Mouse (Mus musculus) embryonic facial prominence, embryonic 11.5 days (tissue): ENCODE results near the gene Klk1b4. TPM values are rescaled to one million over a fixed set of nuclear protein-coding genes. Genes with fewer than 3 reads are reported as not detected.
"Not testable (repeated sequence)": the region's sequence is repeated elsewhere in the genome, so short reads cannot be mapped to it uniquely, and the experiment has no call there.

ENCODE experiments used
- ATAC-seq: fragments of 200-750 bp; cut with Nextera tagmentation; replicated peaks from 2 replicates; pipeline ENCODE4 v1.8.0; 2017; ENCODE audit warnings: low read depth; ENCODE audit not compliant: insufficient number of reproducible peaks, low FRiP score, low TSS enrichment
- DNase-seq: peaks from one replicate; pipeline ENCODE4 v3.0.0-alpha.2; 2015; ENCODE audit warnings: low spot score
- H3K27ac ChIP-seq: fragments of 300-500 bp; sonication (generic); replicated peaks from 2 replicates; pipeline ENCODE4 v1.5.1; 2014; ENCODE audit warnings: mild to moderate bottlenecking, low read depth, low read length, control low read depth
- H3K27me3 ChIP-seq: fragments of 300-500 bp; sonication (generic); 2 replicates; pipeline ENCODE4 v1.6.1; 2014; ENCODE audit warnings: mild to moderate bottlenecking, low read length, moderate library complexity, mixed read lengths; ENCODE audit not compliant: control insufficient read depth, insufficient read depth
- H3K36me3 ChIP-seq: fragments of 300-500 bp; sonication (generic); replicated peaks from 2 replicates; pipeline ENCODE4 v1.6.1; 2014; ENCODE audit warnings: low read depth, mild to moderate bottlenecking, low read length, moderate library complexity, mixed read lengths; ENCODE audit not compliant: control insufficient read depth, insufficient read depth
- H3K4me1 ChIP-seq: fragments of 300-500 bp; sonication (generic); 2 replicates; pipeline ENCODE4 v1.6.1; 2014; ENCODE audit warnings: low read length, mixed read lengths; ENCODE audit not compliant: control insufficient read depth, insufficient read depth
- H3K4me2 ChIP-seq: fragments of 300-500 bp; sonication (generic); 2 replicates; pipeline ENCODE4 v1.6.1; 2014; ENCODE audit warnings: low read depth, mild to moderate bottlenecking, control low read depth, low read length, moderate library complexity
- H3K4me3 ChIP-seq: fragments of 300-500 bp; sonication (generic); 2 replicates; pipeline ENCODE4 v1.5.1; 2014; ENCODE audit warnings: low read depth, low read length, control low read depth
- H3K9ac ChIP-seq: fragments of 300-500 bp; sonication (generic); replicated peaks from 2 replicates; pipeline ENCODE4 v1.6.1; 2014; ENCODE audit warnings: mild to moderate bottlenecking, control low read depth, low read length
- H3K9me3 ChIP-seq: fragments of 300-500 bp; sonication (generic); replicated peaks from 2 replicates; pipeline ENCODE4 v1.6.1; 2016; ENCODE audit warnings: mild to moderate bottlenecking, low read length, inconsistent platforms, mixed read lengths; ENCODE audit not compliant: control insufficient read depth
- WGBS: fragments of 180-500 bp; shearing (Covaris S2); extraction: QIAGEN DNeasy Blood & Tissue Kit; methylation state at CpG from one replicate; pipeline ENCODE4 v1.1.7; 2014; 5-methylcytosine and 5-hydroxymethylcytosine counted together
- polyA plus RNA-seq: library from polyadenylated mRNA; unstranded; fragments of >200 nt; fragmentation: Nextera tagmentation; extraction: Ambion mirVana; gene quantifications from 2 replicates; pipeline ENCODE4 v1.2.1, GENCODE M21; 2014

Gene Klk1b4
- polyA plus RNA-seq, 1 experiment from 2014 or later: not detected

- Histone ChIP-seq H3K27ac (peak within 1 kb of the TSS; percentile 84), H3K4me1 (no peaks in the 10 kb centered on the region), H3K4me3 (peak within 1 kb of the TSS; percentile 95), H3K4me2 (peak within 1 kb of the TSS; percentile 57), H3K9ac (peak within 1 kb of the TSS; percentile 92), H3K27me3 (no peaks in the 10 kb centered on the region), H3K9me3 (no peaks in the 10 kb centered on the region), H3K36me3 (peaks cover 9% of the 10 kb centered on the region)
- under 1% methylated on average over 61 of the region's 62 CpGs for WGBS
- ATAC-seq (peak; percentile 84), DNase-seq (peak; percentile 93)
Observed at GRCm38 (mm10) chr7:44246055-44246983, 39.1 kb downstream of the Klk1b4 start, which contains the start of the genes 1700028J19Rik and 2410002F23Rik. 1700028J19Rik (minus strand) TSS chr7:44246695. 2410002F23Rik (plus strand) TSS chr7:44246722.

- peak; percentile 63 for DNase-seq
Observed at GRCm38 (mm10) chr7:44246984-44247470, 39.8 kb downstream of the Klk1b4 start.

DNA sequence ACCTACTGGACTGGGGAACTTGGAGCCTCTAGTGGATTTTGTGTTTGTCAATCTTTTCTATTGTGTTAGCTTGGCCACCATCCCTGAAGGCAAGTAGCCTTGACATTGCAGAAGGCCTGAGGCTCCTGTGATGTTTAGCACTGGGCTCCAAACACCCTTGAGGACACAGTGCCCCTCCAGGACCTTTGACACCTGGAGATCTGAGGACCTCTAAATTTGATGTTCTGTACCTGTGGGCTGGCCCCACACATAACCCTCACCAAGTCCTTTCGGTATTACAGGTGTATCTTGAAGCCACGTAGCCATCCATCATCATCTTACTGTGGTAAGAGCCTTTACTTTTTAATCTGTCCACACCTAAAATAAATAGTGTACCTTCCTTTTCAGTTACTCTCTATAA is 40.7 kb downstream of the Klk1b4 start:
- peaks cover 9% of the 10 kb centered on the region for H3K36me3 ChIP-seq
- no peaks in the 10 kb centered on the region for H3K9me3 ChIP-seq
- no peak overlapping the region for H3K9ac ChIP-seq
- H3K4me1 ChIP-seq: no peaks in the 10 kb centered on the region
- H3K4me2 ChIP-seq: peak overlapping the region; percentile 54
- WGBS: 91% methylated on average over 2 of the region's 2 CpGs
- H3K4me3 ChIP-seq: peak overlapping the region; percentile 95
- no peaks in the 10 kb centered on the region for H3K27me3 ChIP-seq
- H3K27ac ChIP-seq: no peak overlapping the region
- ATAC-seq (no peak), DNase-seq (no peak)

More at GRCm38 (mm10) chr7:44246984-44247470, 39.8 kb downstream of the Klk1b4 start:
- under 1% methylated on average over 23 of the region's 23 CpGs for WGBS
- ATAC-seq: peak; percentile 26
- Histone ChIP-seq H3K9ac (peak overlapping the region; percentile 92), H3K4me2 (peak overlapping the region; percentile 54), H3K9me3 (no peaks in the 10 kb centered on the region), H3K4me1 (no peaks in the 10 kb centered on the region), H3K27ac (peak overlapping the region; percentile 84), H3K27me3 (no peaks in the 10 kb centered on the region), H3K4me3 (peak overlapping the region; percentile 95), H3K36me3 (peaks cover 9% of the 10 kb centered on the region)

GRCm38 (mm10) chr7:44249248-44249647 is 42.0 kb downstream of the Klk1b4 start:
- no peak overlapping the region for H3K9ac ChIP-seq
- H3K27me3 ChIP-seq: no peaks in the 10 kb centered on the region
- ATAC-seq (no peak), DNase-seq (no peak)
- no peak overlapping the region for H3K27ac ChIP-seq
- H3K9me3 ChIP-seq: no peaks in the 10 kb centered on the region
- peaks cover 9% of the 10 kb centered on the region for H3K36me3 ChIP-seq
- no peak overlapping the region for H3K4me3 ChIP-seq
- 93% methylated on average over 4 of the region's 4 CpGs for WGBS
- H3K4me2 ChIP-seq: no peak overlapping the region
- H3K4me1 ChIP-seq: no peaks in the 10 kb centered on the region

- H3K4me1 ChIP-seq, ATAC-seq, H3K4me3 ChIP-seq, H3K27me3 ChIP-seq, H3K36me3 ChIP-seq, H3K9me3 ChIP-seq, H3K9ac ChIP-seq, H3K27ac ChIP-seq, DNase-seq, H3K4me2 ChIP-seq: not testable (repeated sequence)
- WGBS: 88% methylated on average over 17 of the region's 17 CpGs
Observed at GRCm38 (mm10) chr7:44250732-44251275, 43.6 kb downstream of the Klk1b4 start.

DNA sequence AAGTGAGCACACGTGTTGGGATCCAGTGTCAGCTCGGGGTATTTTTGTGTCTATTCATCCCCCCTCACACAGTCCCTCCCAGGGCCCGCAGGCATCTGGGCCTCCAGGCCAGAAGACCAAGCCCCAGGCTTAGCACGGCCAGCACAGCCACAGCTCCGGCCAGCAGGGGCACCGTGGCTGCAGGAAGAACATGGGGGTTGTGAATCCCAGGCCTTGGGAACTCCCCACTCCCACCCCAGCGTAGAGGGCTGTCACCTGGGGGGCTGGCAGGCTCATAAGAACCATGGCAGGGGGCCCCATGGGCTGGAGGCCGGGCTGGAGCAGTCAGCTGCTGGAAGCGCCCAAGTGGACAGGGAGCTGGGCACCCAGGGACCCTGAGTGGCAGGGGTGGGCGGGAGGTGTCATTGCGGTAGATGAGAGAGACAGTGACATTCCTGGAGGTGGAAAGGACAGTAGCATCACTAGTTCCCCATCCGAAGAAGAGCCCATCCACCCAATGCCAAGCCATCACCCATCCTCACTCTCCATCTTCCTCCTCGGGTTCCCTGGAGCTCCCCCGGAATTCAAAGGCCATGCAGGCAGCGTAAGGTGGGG is 45.9 kb downstream of the Klk1b4 start:
- no peak overlapping the region for H3K27ac ChIP-seq
- WGBS: 69% methylated on average over 15 of the region's 15 CpGs
- peaks cover 9% of the 10 kb centered on the region for H3K36me3 ChIP-seq
- H3K4me3 ChIP-seq: no peak overlapping the region
- no peaks in the 10 kb centered on the region for H3K4me1 ChIP-seq
- no peaks in the 10 kb centered on the region for H3K27me3 ChIP-seq
- H3K9me3 ChIP-seq: no peaks in the 10 kb centered on the region
- DNase-seq: no peak
- no peak overlapping the region for H3K9ac ChIP-seq
- no peak for ATAC-seq
- no peak overlapping the region for H3K4me2 ChIP-seq

GRCm38 (mm10) chr7:44254930-44255329 is 47.7 kb downstream of the Klk1b4 start:
- DNase-seq: no peak
- no peak overlapping the region for H3K27ac ChIP-seq
- H3K4me2 ChIP-seq: no peak overlapping the region
- no peak overlapping the region; the same call in 1 of the 2 replicates for H3K9ac ChIP-seq
- whole genome bisulfite sequencing: 87% methylated on average over 6 of the region's 6 CpGs
- H3K36me3 ChIP-seq: peaks cover 5% of the 10 kb centered on the region
- H3K4me3 ChIP-seq: no peak overlapping the region
- H3K4me1 ChIP-seq: no peaks in the 10 kb centered on the region
- H3K27me3 ChIP-seq: no peaks in the 10 kb centered on the region
- no peaks in the 10 kb centered on the region for H3K9me3 ChIP-seq
- ATAC-seq: no peak
